Mouse (Mus musculus): ENCODE measurements at regions not wholly inside any gene's neighbourhood (a gene's known extent, or its start where the extent isn't known, plus 50 kb on each side); places are given as distances from the start of the nearest gene placed in this dataset.

- TF ChIP-seq CTCF (conservative IDR thresholded peaks at IDR 0.05; ENCODE audit: low read length) = no peak
- TF ChIP-seq POU5F1 (IDR thresholded peaks at IDR 0.05; ENCODE audit: borderline replicate concordance, low read length) = no peak
- TF ChIP-seq NANOG (IDR thresholded peaks at IDR 0.05; ENCODE audit: borderline replicate concordance, low read length) = no peak
Measured at GRCm38 (mm10) chr9:33003880-33004279, 367.9 kb downstream of the Ets1 start.
